ENCODE assay signal across 10 mouse cellular contexts in the genomic region with DNA sequence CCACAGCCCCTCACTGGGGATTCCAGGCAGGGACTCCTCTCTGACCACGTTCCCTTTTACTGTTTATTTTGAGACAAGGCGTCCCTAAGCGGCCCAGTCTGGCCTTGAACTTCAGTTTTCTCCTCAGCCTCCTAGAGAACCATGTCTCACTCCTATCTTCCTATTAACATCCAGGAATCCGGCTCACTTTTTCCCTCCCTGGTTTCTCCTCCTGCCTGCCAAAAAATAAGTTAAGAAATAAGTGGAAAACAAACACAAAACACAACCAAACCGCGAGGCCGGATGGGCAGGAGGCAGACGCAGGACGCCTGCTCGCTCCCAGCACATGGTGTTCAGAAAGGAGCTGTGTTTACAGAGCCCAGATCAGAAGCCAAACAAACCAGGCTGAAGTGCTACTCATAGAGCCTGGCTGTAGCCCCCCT. TPM values are rescaled to one million over a fixed set of nuclear protein-coding genes. Genes with fewer than 3 reads are reported as not detected.
DNase-seq lines count a peak whose midpoint lies in the region; ATAC-seq and TF ChIP-seq lines count a peak whose summit lies in the region.
"Had no signal": no experiment of that assay in that cellular context is flagged by ENCODE, and none has a peak within 500 bp of the region (broad histone marks: within the 10 kb centered on the region; RNA-seq: fewer than 3 reads in every experiment).

No protein-coding gene starts in this region.

- H3K4me2 ChIP-seq in midbrain, embryonic 13.5 days (replicated peaks), result no peak overlapping the region
- H3K4me2 ChIP-seq in heart, embryonic 11.5 days, result no peak overlapping the region
- no peak overlapping the region for H3K4me2 ChIP-seq in liver, embryonic 12.5 days
- H3K4me2 ChIP-seq in stomach, postnatal 0 days (replicated peaks; ENCODE audit: low read depth), result no peak overlapping the region

- no peak overlapping the region for H3K4me3 ChIP-seq in midbrain, embryonic 10.5 days
- no peak overlapping the region for H3K4me3 ChIP-seq in midbrain, embryonic 13.5 days (replicated peaks)
- H3K4me3 ChIP-seq in heart, embryonic 11.5 days (ENCODE audit: low read depth, low read length), result no peak overlapping the region
- H3K4me3 ChIP-seq in liver, embryonic 12.5 days, result no peak overlapping the region
- H3K4me3 ChIP-seq in stomach, postnatal 0 days (ENCODE audit: low read depth, low read length), result no peak overlapping the region
- H3K4me3 ChIP-seq: erythroblast, embryonic 14.5 days had no signal

- H3K4me1 ChIP-seq in midbrain, embryonic 10.5 days, result peaks cover 46% of the 10 kb centered on the region
- H3K4me1 ChIP-seq in midbrain, embryonic 13.5 days (replicated peaks), result 0 out of 2 replicates have a peak, but pooled peaks cover 8% of the 10 kb centered on the region
- peaks cover 40% of the 10 kb centered on the region for H3K4me1 ChIP-seq in heart, embryonic 11.5 days (ENCODE audit: control insufficient read depth, insufficient read depth, low read length)
- H3K4me1 ChIP-seq in liver, embryonic 12.5 days, result peaks cover 37% of the 10 kb centered on the region
- peaks cover 14% of the 10 kb centered on the region for H3K4me1 ChIP-seq in stomach, postnatal 0 days (replicated peaks; ENCODE audit: control insufficient read depth, insufficient read depth)

- TF ChIP-seq EP300 in stomach, postnatal 0 days (optimal IDR thresholded peaks at IDR 0.05), result no peak

- no peak for ATAC-seq in midbrain, embryonic 13.5 days
- no peak for ATAC-seq in heart, embryonic 11.5 days (replicated peaks; ENCODE audit: insufficient number of reproducible peaks, low FRiP score, low TSS enrichment)
- ATAC-seq in liver, embryonic 12.5 days, result no peak
- ATAC-seq in stomach, postnatal 0 days (ENCODE audit: low FRiP score, low TSS enrichment), result peak; percentile 45; the same call in 1 of the 2 replicates
- no peak for ATAC-seq in frontal cortex, adult (ENCODE audit: low TSS enrichment)
- ATAC-seq: activated CD4-positive, CD25-positive, alpha-beta regulatory T cell, adult 4 months had no signal

- H3K27ac ChIP-seq in midbrain, embryonic 10.5 days (replicated peaks), result peak overlapping the region; percentile 72
- H3K27ac ChIP-seq in midbrain, embryonic 13.5 days, result no peak overlapping the region
- H3K27ac ChIP-seq in heart, embryonic 11.5 days (ENCODE audit: low read depth, low read length), result peak overlapping the region; percentile 81
- peak overlapping the region; percentile 65; the same call in 1 of the 2 replicates for H3K27ac ChIP-seq in liver, embryonic 12.5 days
- peak overlapping the region; percentile 88 for H3K27ac ChIP-seq in stomach, postnatal 0 days (replicated peaks)

- no peak for DNase-seq in midbrain, embryonic 10.5 days (ENCODE audit: low spot score)
- DNase-seq in stomach, postnatal 0 days (ENCODE audit: low spot score), result peak; percentile 50
- no peak for DNase-seq in frontal cortex, postnatal 14 days (ENCODE audit: low spot score in 2 of 2)
- DNase-seq: thymus, postnatal 25 days had no signal

- 59% methylated on average over 10 of the region's 10 CpGs for WGBS in midbrain, embryonic 10.5 days
- WGBS in midbrain, embryonic 13.5 days, result 60% methylated on average over 10 of the region's 10 CpGs
- WGBS in heart, embryonic 11.5 days (ENCODE audit: insufficient replicate concordance), result 41% methylated on average over 10 of the region's 10 CpGs
- WGBS in liver, embryonic 12.5 days (ENCODE audit: insufficient replicate concordance), result 62% methylated on average over 10 of the region's 10 CpGs
- 18% methylated on average over 10 of the region's 10 CpGs for WGBS in stomach, postnatal 0 days

- H3K9me3 ChIP-seq in midbrain, embryonic 10.5 days (replicated peaks), result no peaks in the 10 kb centered on the region
- H3K9me3 ChIP-seq in midbrain, embryonic 13.5 days, result no peaks in the 10 kb centered on the region
- no peaks in the 10 kb centered on the region for H3K9me3 ChIP-seq in heart, embryonic 11.5 days (replicated peaks; ENCODE audit: control insufficient read depth, low read length)
- no peaks in the 10 kb centered on the region for H3K9me3 ChIP-seq in liver, embryonic 12.5 days (replicated peaks)
- no peaks in the 10 kb centered on the region for H3K9me3 ChIP-seq in stomach, postnatal 0 days (ENCODE audit: control insufficient read depth, low read length)

- no peak for TF ChIP-seq CTCF in stomach, postnatal 0 days (IDR thresholded peaks at IDR 0.05; ENCODE audit: low read depth)

- no peaks in the 10 kb centered on the region for H3K27me3 ChIP-seq in midbrain, embryonic 10.5 days (ENCODE audit: low read depth, poor library complexity, severe bottlenecking)
- no peaks in the 10 kb centered on the region for H3K27me3 ChIP-seq in midbrain, embryonic 13.5 days
- no peaks in the 10 kb centered on the region for H3K27me3 ChIP-seq in heart, embryonic 11.5 days (ENCODE audit: control insufficient read depth, insufficient read depth, low read length)
- peaks cover 7% of the 10 kb centered on the region; the same call in 1 of the 2 replicates for H3K27me3 ChIP-seq in liver, embryonic 12.5 days (replicated peaks)
- no peaks in the 10 kb centered on the region for H3K27me3 ChIP-seq in stomach, postnatal 0 days (ENCODE audit: control insufficient read depth, insufficient read depth, low read length)

- H3K36me3 ChIP-seq in midbrain, embryonic 10.5 days, result no peaks in the 10 kb centered on the region
- no peaks in the 10 kb centered on the region for H3K36me3 ChIP-seq in midbrain, embryonic 13.5 days
- no peaks in the 10 kb centered on the region for H3K36me3 ChIP-seq in heart, embryonic 11.5 days (ENCODE audit: control insufficient read depth, insufficient read depth, low read length)
- H3K36me3 ChIP-seq in liver, embryonic 12.5 days, result no peaks in the 10 kb centered on the region
- H3K36me3 ChIP-seq in stomach, postnatal 0 days (ENCODE audit: control insufficient read depth, insufficient read depth, low read length), result no peaks in the 10 kb centered on the region

- H3K9ac ChIP-seq in midbrain, embryonic 13.5 days (replicated peaks), result no peak overlapping the region
- no peak overlapping the region for H3K9ac ChIP-seq in heart, embryonic 11.5 days (ENCODE audit: low read depth, low read length)
- no peak overlapping the region for H3K9ac ChIP-seq in liver, embryonic 12.5 days
- H3K9ac ChIP-seq in stomach, postnatal 0 days (ENCODE audit: low read length), result no peak overlapping the region

RNA-seq across cellular contexts. Expression of gene Gadd45b, which starts 32.2 kb away (rescaled TPM):
- 6.1 and 9.2 TPM in 2 replicates for polyA plus RNA-seq in midbrain, embryonic 10.5 days (2016; fragmentation: Nextera tagmentation; extraction: Ambion mirVana)
- 4.0 and 4.9 TPM in 2 replicates for polyA plus RNA-seq in midbrain, embryonic 13.5 days (2015; fragmentation: Nextera tagmentation; extraction: Ambion mirVana)
- polyA plus RNA-seq in heart, embryonic 11.5 days (2014; fragmentation: Nextera tagmentation; extraction: Ambion mirVana), result 21.3 and 25.6 TPM in 2 replicates
- 1.6 and 2.0 TPM in 2 replicates for polyA plus RNA-seq in liver, embryonic 12.5 days (2016; fragmentation: Nextera tagmentation; extraction: Ambion mirVana)
- 59.5 and 62.2 TPM in 2 replicates for polyA plus RNA-seq in stomach, postnatal 0 days (2015; fragmentation: Nextera tagmentation; extraction: Ambion mirVana)

RNA-seq across cellular contexts. Expression of gene Lmnb2, which starts 44.0 kb away (rescaled TPM):
- polyA plus RNA-seq in midbrain, embryonic 10.5 days (2016; fragmentation: Nextera tagmentation; extraction: Ambion mirVana), result 77.9 and 84.7 TPM in 2 replicates
- polyA plus RNA-seq in midbrain, embryonic 13.5 days (2015; fragmentation: Nextera tagmentation; extraction: Ambion mirVana), result 46.9 and 48.2 TPM in 2 replicates
- 7.9 and 11.6 TPM in 2 replicates for polyA plus RNA-seq in heart, embryonic 11.5 days (2014; fragmentation: Nextera tagmentation; extraction: Ambion mirVana)
- 23.1 and 23.6 TPM in 2 replicates for polyA plus RNA-seq in liver, embryonic 12.5 days (2016; fragmentation: Nextera tagmentation; extraction: Ambion mirVana)
- polyA plus RNA-seq in stomach, postnatal 0 days (2015; fragmentation: Nextera tagmentation; extraction: Ambion mirVana), result 12.0 and 12.4 TPM in 2 replicates

RNA-seq across cellular contexts. Expression of gene Gng7, which starts 52.7 kb away (rescaled TPM):
- polyA plus RNA-seq in midbrain, embryonic 10.5 days (2016; fragmentation: Nextera tagmentation; extraction: Ambion mirVana), result 6.0 and 8.4 TPM in 2 replicates
- polyA plus RNA-seq in midbrain, embryonic 13.5 days (2015; fragmentation: Nextera tagmentation; extraction: Ambion mirVana), result 10.4 and 10.9 TPM in 2 replicates
- polyA plus RNA-seq in heart, embryonic 11.5 days (2014; fragmentation: Nextera tagmentation; extraction: Ambion mirVana), result 1.4 TPM in 2 replicates
- polyA plus RNA-seq in liver, embryonic 12.5 days (2016; fragmentation: Nextera tagmentation; extraction: Ambion mirVana), result 0.80 and 0.81 TPM in 2 replicates
- 1.3 and 1.8 TPM in 2 replicates for polyA plus RNA-seq in stomach, postnatal 0 days (2015; fragmentation: Nextera tagmentation; extraction: Ambion mirVana)
- polyA plus RNA-seq: activated CD4-positive, CD25-positive, alpha-beta regulatory T cell, adult 4 months; erythroblast, embryonic 14.5 days had no signal
